Mouse (Mus musculus): ENCODE results near the gene Gbp9. TPM values are rescaled to one million over a fixed set of nuclear protein-coding genes. Genes with fewer than 3 reads are reported as not detected.
"Not testable (repeated sequence)": the region's sequence is repeated elsewhere in the genome, so short reads cannot be mapped to it uniquely, and the experiment has no call there.

Gbp9 gene
- total RNA-seq (2014; rRNA removed; ENCODE audit: low replicate concordance) (9.3 and 11.1 TPM in 2 replicates), polyA plus RNA-seq (2015; fragmentation: Nextera tagmentation; extraction: Ambion mirVana) (3.6 and 4.7 TPM in 2 replicates)

DNA sequence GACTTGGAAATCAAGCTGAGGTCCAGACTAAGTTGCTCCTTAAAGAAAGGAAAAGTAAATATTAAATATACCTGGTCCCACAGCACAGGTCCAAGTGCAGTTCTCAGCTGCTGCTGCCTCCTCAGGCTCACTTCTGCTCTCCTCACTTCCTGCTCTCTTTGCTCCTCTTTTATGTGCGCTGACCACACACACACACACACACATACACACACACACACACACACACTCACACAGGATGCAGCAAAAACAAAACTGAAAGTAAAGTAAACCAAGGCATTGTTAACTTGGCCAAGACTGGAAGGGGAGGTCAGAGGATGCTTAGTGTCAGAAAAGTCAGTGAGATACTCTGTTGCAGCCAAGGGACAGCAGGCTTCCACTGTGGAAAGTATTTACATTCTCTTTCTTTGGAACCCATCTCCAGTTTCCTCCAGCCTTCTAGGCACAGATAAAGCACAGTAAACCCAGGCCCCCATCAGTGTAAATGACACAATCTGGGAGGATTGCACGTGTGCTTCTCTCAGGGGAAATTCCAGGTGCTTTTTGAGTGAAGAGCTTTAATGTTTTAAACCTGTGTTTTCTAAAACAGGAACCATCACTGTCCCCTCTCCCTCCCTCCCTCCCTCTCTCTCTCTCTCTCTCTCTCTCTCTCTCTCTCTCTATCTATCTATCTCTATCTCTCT lies at the start of gene Gbp9, which contains the start of the genes Gbp8 and Gbp4:
Gbp9 (minus strand) TSS at position 131 of the 680 bp plus-strand sequence.
Gbp8 (minus strand) TSS at position 132 of the 680 bp plus-strand sequence.
Gbp4 (minus strand) TSS at position 178 of the 680 bp plus-strand sequence.
- peak within 1 kb of the TSS; percentile 59 for H3K27ac ChIP-seq (ENCODE audit: low read depth)
- not testable (repeated sequence) for H3K9me3 ChIP-seq (replicated peaks; ENCODE audit: control insufficient read depth, low read length); H3K36me3 ChIP-seq (replicated peaks; ENCODE audit: control insufficient read depth, insufficient read depth, low read length); H3K27me3 ChIP-seq (ENCODE audit: control insufficient read depth, insufficient read depth, low read length); H3K4me1 ChIP-seq (ENCODE audit: control insufficient read depth, insufficient read depth); H3K9ac ChIP-seq (replicated peaks; ENCODE audit: low read depth, low read length)
- 17% methylated on average over 2 of the region's 2 CpGs for WGBS
- H3K4me2 ChIP-seq (ENCODE audit: low read depth, low read length): peak within 1 kb of the TSS; percentile 37; the same call in 1 of the 2 replicates
- peak within 1 kb of the TSS; percentile 31 for H3K4me3 ChIP-seq (ENCODE audit: low read depth, low read length)
- DNase-seq (ENCODE audit: low spot score) (peak; percentile 39), ATAC-seq (ENCODE audit: insufficient read depth, low read depth) (peak; percentile 17; the same call in 1 of the 2 replicates)

- H3K36me3 ChIP-seq (replicated peaks; ENCODE audit: control insufficient read depth, insufficient read depth, low read length): no peaks in the 10 kb centered on the region
- DNase-seq (ENCODE audit: low spot score): no peak
- H3K4me2 ChIP-seq (ENCODE audit: low read depth, low read length): no peak overlapping the region
- H3K9me3 ChIP-seq (replicated peaks; ENCODE audit: control insufficient read depth, low read length): no peaks in the 10 kb centered on the region
- H3K4me1 ChIP-seq (ENCODE audit: control insufficient read depth, insufficient read depth): no peaks in the 10 kb centered on the region
- H3K4me3 ChIP-seq (ENCODE audit: low read depth, low read length): no peak overlapping the region
- no peak for TF ChIP-seq EP300 (IDR thresholded peaks at IDR 0.05; ENCODE audit: low read depth)
- TF ChIP-seq CTCF (IDR thresholded peaks at IDR 0.05; ENCODE audit: low read depth): no peak
- H3K27me3 ChIP-seq (ENCODE audit: control insufficient read depth, insufficient read depth, low read length): no peaks in the 10 kb centered on the region
- ATAC-seq (ENCODE audit: insufficient read depth, low read depth): no peak
- no peak overlapping the region for H3K9ac ChIP-seq (replicated peaks; ENCODE audit: low read depth, low read length)
- no peak overlapping the region for H3K27ac ChIP-seq (ENCODE audit: low read depth)
Observed at GRCm38 (mm10) chr5:105181446-105181845, 42.1 kb upstream of the Gbp9 start.

GRCm38 (mm10) chr5:105156582-105156981 lies 17.2 kb upstream of the Gbp9 start:
- Histone ChIP-seq H3K9me3 (replicated peaks; ENCODE audit: control insufficient read depth, low read length) (no peaks in the 10 kb centered on the region), H3K4me3 (ENCODE audit: low read depth, low read length) (no peak overlapping the region), H3K27me3 (ENCODE audit: control insufficient read depth, insufficient read depth, low read length) (no peaks in the 10 kb centered on the region), H3K27ac (ENCODE audit: low read depth) (no peak overlapping the region), H3K36me3 (replicated peaks; ENCODE audit: control insufficient read depth, insufficient read depth, low read length) (no peaks in the 10 kb centered on the region), H3K9ac (replicated peaks; ENCODE audit: low read depth, low read length) (no peak overlapping the region), H3K4me2 (ENCODE audit: low read depth, low read length) (no peak overlapping the region), H3K4me1 (ENCODE audit: control insufficient read depth, insufficient read depth) (no peaks in the 10 kb centered on the region)
- DNase-seq (ENCODE audit: low spot score): no peak
- 75% methylated on average over 5 of the region's 5 CpGs for WGBS
- no peak for ATAC-seq (ENCODE audit: insufficient read depth, low read depth)
- TF ChIP-seq EP300 (IDR thresholded peaks at IDR 0.05; ENCODE audit: low read depth): no peak
- TF ChIP-seq CTCF (IDR thresholded peaks at IDR 0.05; ENCODE audit: low read depth): no peak

GRCm38 (mm10) chr5:105154049-105154448 lies 14.7 kb upstream of the Gbp9 start:
- ATAC-seq (ENCODE audit: insufficient read depth, low read depth) (no peak), DNase-seq (ENCODE audit: low spot score) (no peak)
- no peak for TF ChIP-seq EP300 (IDR thresholded peaks at IDR 0.05; ENCODE audit: low read depth)
- no peak for TF ChIP-seq CTCF (IDR thresholded peaks at IDR 0.05; ENCODE audit: low read depth)
- Histone ChIP-seq H3K27ac (ENCODE audit: low read depth) (no peak overlapping the region), H3K4me2 (ENCODE audit: low read depth, low read length) (no peak overlapping the region), H3K4me3 (ENCODE audit: low read depth, low read length) (no peak overlapping the region), H3K4me1 (ENCODE audit: control insufficient read depth, insufficient read depth) (no peaks in the 10 kb centered on the region), H3K36me3 (replicated peaks; ENCODE audit: control insufficient read depth, insufficient read depth, low read length) (no peaks in the 10 kb centered on the region), H3K9me3 (replicated peaks; ENCODE audit: control insufficient read depth, low read length) (no peaks in the 10 kb centered on the region), H3K9ac (replicated peaks; ENCODE audit: low read depth, low read length) (no peak overlapping the region), H3K27me3 (ENCODE audit: control insufficient read depth, insufficient read depth, low read length) (no peaks in the 10 kb centered on the region)

DNA sequence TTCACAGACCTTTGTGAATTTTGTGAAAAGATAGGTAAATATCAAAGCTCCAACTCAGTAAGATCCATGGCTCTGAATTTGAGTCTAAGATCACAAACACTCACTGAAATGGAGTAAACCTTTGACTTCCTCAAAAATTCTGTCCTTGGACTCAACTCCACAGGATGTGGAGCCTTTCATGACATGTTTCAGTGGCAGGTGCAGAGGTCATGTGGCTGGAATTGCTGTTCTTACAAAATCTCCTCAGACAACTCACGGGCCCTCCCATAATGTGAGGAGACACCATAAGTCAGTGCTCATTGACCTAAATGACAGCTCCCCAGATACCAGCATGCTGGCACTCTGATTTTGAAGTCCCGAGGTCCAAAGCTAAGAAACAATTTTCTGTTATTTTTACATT lies 8.7 kb upstream of the Gbp9 start:
- not testable (repeated sequence) for ATAC-seq (ENCODE audit: insufficient read depth, low read depth); H3K4me1 ChIP-seq (ENCODE audit: control insufficient read depth, insufficient read depth); H3K9me3 ChIP-seq (replicated peaks; ENCODE audit: control insufficient read depth, low read length); H3K27ac ChIP-seq (ENCODE audit: low read depth); H3K9ac ChIP-seq (replicated peaks; ENCODE audit: low read depth, low read length); H3K36me3 ChIP-seq (replicated peaks; ENCODE audit: control insufficient read depth, insufficient read depth, low read length); H3K4me3 ChIP-seq (ENCODE audit: low read depth, low read length); H3K27me3 ChIP-seq (ENCODE audit: control insufficient read depth, insufficient read depth, low read length); H3K4me2 ChIP-seq (ENCODE audit: low read depth, low read length); DNase-seq (ENCODE audit: low spot score)
- WGBS: 50% methylated on average over 2 of the region's 2 CpGs

GRCm38 (mm10) chr5:105146447-105146846 lies 7.1 kb upstream of the Gbp9 start:
- TF ChIP-seq CTCF (IDR thresholded peaks at IDR 0.05; ENCODE audit: low read depth): no peak
- peak; percentile 51; the same call in 1 of the 2 replicates for TF ChIP-seq EP300 (IDR thresholded peaks at IDR 0.05; ENCODE audit: low read depth)
- Histone ChIP-seq H3K27me3 (ENCODE audit: control insufficient read depth, insufficient read depth, low read length) (no peaks in the 10 kb centered on the region), H3K9ac (replicated peaks; ENCODE audit: low read depth, low read length) (no peak overlapping the region), H3K4me3 (ENCODE audit: low read depth, low read length) (no peak overlapping the region), H3K9me3 (replicated peaks; ENCODE audit: control insufficient read depth, low read length) (no peaks in the 10 kb centered on the region), H3K4me1 (ENCODE audit: control insufficient read depth, insufficient read depth) (no peaks in the 10 kb centered on the region), H3K27ac (ENCODE audit: low read depth) (peak overlapping the region; percentile 81), H3K4me2 (ENCODE audit: low read depth, low read length) (no peak overlapping the region), H3K36me3 (replicated peaks; ENCODE audit: control insufficient read depth, insufficient read depth, low read length) (no peaks in the 10 kb centered on the region)
- ATAC-seq (ENCODE audit: insufficient read depth, low read depth): peak; percentile 85
- DNase-seq (ENCODE audit: low spot score): peak; percentile 51

DNA sequence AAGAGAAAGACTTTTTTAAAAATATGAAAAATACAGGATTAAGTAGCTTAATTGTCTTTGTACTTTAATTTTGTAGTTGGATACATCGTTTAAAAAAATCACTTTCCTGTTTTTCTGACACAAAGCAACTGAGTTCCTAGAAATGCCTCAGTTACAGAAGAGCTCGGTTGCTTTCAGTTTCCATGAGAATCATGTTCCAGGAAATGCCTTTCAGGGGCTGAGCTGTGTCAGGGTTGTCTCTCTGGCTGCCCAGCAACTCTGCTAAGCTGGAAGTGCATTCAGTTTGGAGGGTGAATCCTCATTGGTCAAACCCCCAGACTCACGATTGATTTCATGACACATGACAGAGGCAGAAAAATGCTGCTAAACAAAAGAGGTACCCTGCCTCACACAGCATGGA lies 6.4 kb upstream of the Gbp9 start:
- H3K4me3 ChIP-seq (ENCODE audit: low read depth, low read length); DNase-seq (ENCODE audit: low spot score); H3K9me3 ChIP-seq (replicated peaks; ENCODE audit: control insufficient read depth, low read length); H3K4me2 ChIP-seq (ENCODE audit: low read depth, low read length); H3K4me1 ChIP-seq (ENCODE audit: control insufficient read depth, insufficient read depth); H3K9ac ChIP-seq (replicated peaks; ENCODE audit: low read depth, low read length); H3K27me3 ChIP-seq (ENCODE audit: control insufficient read depth, insufficient read depth, low read length); H3K36me3 ChIP-seq (replicated peaks; ENCODE audit: control insufficient read depth, insufficient read depth, low read length): not testable (repeated sequence)
- peak overlapping the region; percentile 81 for H3K27ac ChIP-seq (ENCODE audit: low read depth)
- ATAC-seq (ENCODE audit: insufficient read depth, low read depth): peak; percentile 25; the same call in 1 of the 2 replicates
- 35% methylated on average over 3 of the region's 3 CpGs for WGBS

GRCm38 (mm10) chr5:105140089-105140810 lies 911 bp upstream of the Gbp9 start:
- H3K27ac ChIP-seq (ENCODE audit: low read depth): peak overlapping the region; percentile 43; the same call in 1 of the 2 replicates

More at GRCm38 (mm10) chr5:105140089-105140810, 911 bp upstream of the Gbp9 start:
- H3K36me3 ChIP-seq (replicated peaks; ENCODE audit: control insufficient read depth, insufficient read depth, low read length); H3K9ac ChIP-seq (replicated peaks; ENCODE audit: low read depth, low read length); ATAC-seq (ENCODE audit: insufficient read depth, low read depth); DNase-seq (ENCODE audit: low spot score); H3K27me3 ChIP-seq (ENCODE audit: control insufficient read depth, insufficient read depth, low read length); H3K4me1 ChIP-seq (ENCODE audit: control insufficient read depth, insufficient read depth); H3K4me3 ChIP-seq (ENCODE audit: low read depth, low read length); H3K9me3 ChIP-seq (replicated peaks; ENCODE audit: control insufficient read depth, low read length); H3K4me2 ChIP-seq (ENCODE audit: low read depth, low read length): not testable (repeated sequence)
- WGBS: 69% methylated on average over 2 of the region's 2 CpGs
